27 mouse cellular contexts compared by ENCODE assay signal in genomic region chr2:91044727-91045126, GRCm38 (mm10). TPM values are rescaled to one million over a fixed set of nuclear protein-coding genes. Genes with fewer than 3 reads are reported as not detected.
DNase-seq lines count a peak whose midpoint lies in the region; ATAC-seq and TF ChIP-seq lines count a peak whose summit lies in the region.
"Had no signal": no experiment of that assay in that cellular context is flagged by ENCODE, and none has a peak within 500 bp of the region (broad histone marks: within the 10 kb centered on the region; RNA-seq: fewer than 3 reads in every experiment).

No protein-coding gene starts in this region.

- no peak overlapping the region for H3K27ac ChIP-seq in heart, embryonic 11.5 days (ENCODE audit: low read depth, low read length)
- H3K27ac ChIP-seq in testis, adult 2 months (ENCODE audit: control insufficient read depth, insufficient read depth, low read depth, low read length), result no peak overlapping the region
- H3K27ac ChIP-seq in embryonic facial prominence, embryonic 10.5 days (replicated peaks), result 0 out of 2 replicates have a peak overlapping the region, but pooled peaks have one; percentile 49
- H3K27ac ChIP-seq: embryonic facial prominence, embryonic 15.5 days; forebrain, embryonic 15.5 days; hindbrain, embryonic 15.5 days; limb, embryonic 12.5 days; macrophage; midbrain, embryonic 13.5 days; neural tube, embryonic 12.5 days had no signal

- no peaks in the 10 kb centered on the region for H3K9me3 ChIP-seq in heart, embryonic 11.5 days (replicated peaks; ENCODE audit: control insufficient read depth, low read length)
- H3K9me3 ChIP-seq in embryonic facial prominence, embryonic 10.5 days, result no peaks in the 10 kb centered on the region
- H3K9me3 ChIP-seq: embryonic facial prominence, embryonic 15.5 days; forebrain, embryonic 15.5 days; hindbrain, embryonic 15.5 days; limb, embryonic 12.5 days; midbrain, embryonic 13.5 days; neural tube, embryonic 12.5 days had no signal

- H3K9ac ChIP-seq in heart, embryonic 11.5 days (ENCODE audit: low read depth, low read length), result no peak overlapping the region
- H3K9ac ChIP-seq: embryonic facial prominence, embryonic 15.5 days; forebrain, embryonic 15.5 days; hindbrain, embryonic 15.5 days; limb, embryonic 12.5 days; liver, postnatal 0 days; midbrain, embryonic 13.5 days; neural tube, embryonic 12.5 days had no signal

- H3K27me3 ChIP-seq in heart, embryonic 11.5 days (ENCODE audit: control insufficient read depth, insufficient read depth, low read length), result no peaks in the 10 kb centered on the region
- H3K27me3 ChIP-seq in testis, adult 2 months (ENCODE audit: control insufficient read depth, insufficient read depth, low read length), result no peaks in the 10 kb centered on the region
- no peaks in the 10 kb centered on the region for H3K27me3 ChIP-seq in embryonic facial prominence, embryonic 10.5 days (replicated peaks; ENCODE audit: low read depth, poor library complexity, severe bottlenecking)
- H3K27me3 ChIP-seq: CH12.LX; embryonic facial prominence, embryonic 15.5 days; forebrain, embryonic 15.5 days; hindbrain, embryonic 15.5 days; limb, embryonic 12.5 days; midbrain, embryonic 13.5 days; neural tube, embryonic 12.5 days had no signal

- WGBS in heart, embryonic 11.5 days (ENCODE audit: insufficient replicate concordance), result 66% methylated on average over 13 of the region's 13 CpGs
- 82% methylated on average over 13 of the region's 13 CpGs for WGBS in embryonic facial prominence, embryonic 10.5 days

- H3K4me1 ChIP-seq in heart, embryonic 11.5 days (ENCODE audit: control insufficient read depth, insufficient read depth, low read length), result peaks cover 9% of the 10 kb centered on the region; the same call in 1 of the 2 replicates
- peaks cover 15% of the 10 kb centered on the region for H3K4me1 ChIP-seq in testis, adult 2 months (ENCODE audit: control insufficient read depth, insufficient read depth, low read length)
- peaks cover 16% of the 10 kb centered on the region for H3K4me1 ChIP-seq in embryonic facial prominence, embryonic 10.5 days
- H3K4me1 ChIP-seq: embryonic facial prominence, embryonic 15.5 days; forebrain, embryonic 15.5 days; hindbrain, embryonic 15.5 days; midbrain, embryonic 13.5 days; neural tube, embryonic 12.5 days had no signal

- ATAC-seq in heart, embryonic 11.5 days (replicated peaks; ENCODE audit: insufficient number of reproducible peaks, low FRiP score, low TSS enrichment), result 0 out of 2 replicates have a peak, but pooled peaks have one; percentile 14
- ATAC-seq: forebrain, embryonic 15.5 days; liver, postnatal 0 days had no signal

- no peak for TF ChIP-seq CTCF in testis, adult 2 months (IDR thresholded peaks at IDR 0.05; ENCODE audit: control insufficient read depth, insufficient read depth, insufficient replicate concordance, low read depth, low read length)

- no peak for DNase-seq in heart, postnatal 25 days (ENCODE audit: low spot score)
- no peak for DNase-seq in testis, postnatal 14 days (ENCODE audit: low spot score)
- DNase-seq in embryonic facial prominence, embryonic 10.5 days (ENCODE audit: low spot score), result no peak
- no peak for DNase-seq in thymus, postnatal 4 days
- DNase-seq in layer of hippocampus, postnatal 25 days (ENCODE audit: extremely low spot score in 1 of 2, low spot score in 1 of 2), result no peak
- DNase-seq: adrenal gland, adult 8-10 months; cerebellum, adult 11-12 months; cerebellum, postnatal 25 days; gastrocnemius, postnatal 14 days; heart, adult 18-20 months; kidney, adult 8-10 months; kidney, postnatal 14 days; liver, postnatal 0 days; right cerebral cortex, postnatal 25 days; spleen, adult 18-20 months; thymus, postnatal 14 days had no signal

- peak; percentile 20; the same call in 1 of the 2 replicates for TF ChIP-seq POLR2A in testis, adult 2 months (IDR thresholded peaks at IDR 0.05; ENCODE audit: control insufficient read depth, low read depth, low read length)

- 0 out of 2 replicates have a peak overlapping the region, but pooled peaks have one; percentile 8 for H3K4me2 ChIP-seq in heart, embryonic 11.5 days
- H3K4me2 ChIP-seq: embryonic facial prominence, embryonic 15.5 days; forebrain, embryonic 15.5 days; hindbrain, embryonic 15.5 days; limb, embryonic 12.5 days; liver, embryonic 11.5 days; midbrain, embryonic 13.5 days; neural tube, embryonic 12.5 days had no signal

- H3K36me3 ChIP-seq in heart, embryonic 11.5 days (ENCODE audit: control insufficient read depth, insufficient read depth, low read length), result no peaks in the 10 kb centered on the region
- H3K36me3 ChIP-seq in testis, adult 2 months (ENCODE audit: control insufficient read depth, insufficient read depth, low read length), result no peaks in the 10 kb centered on the region
- H3K36me3 ChIP-seq in embryonic facial prominence, embryonic 10.5 days (replicated peaks), result no peaks in the 10 kb centered on the region
- H3K36me3 ChIP-seq: embryonic facial prominence, embryonic 15.5 days; forebrain, embryonic 15.5 days; hindbrain, embryonic 15.5 days; limb, embryonic 12.5 days; midbrain, embryonic 13.5 days; neural tube, embryonic 12.5 days had no signal

- H3K4me3 ChIP-seq in heart, embryonic 11.5 days (ENCODE audit: low read depth, low read length), result no peak overlapping the region
- H3K4me3 ChIP-seq in testis, adult 2 months (ENCODE audit: control insufficient read depth, low read depth, low read length), result peak overlapping the region; percentile 12
- no peak overlapping the region for H3K4me3 ChIP-seq in embryonic facial prominence, embryonic 10.5 days
- H3K4me3 ChIP-seq: embryonic facial prominence, embryonic 15.5 days; forebrain, embryonic 15.5 days; hindbrain, embryonic 15.5 days; limb, embryonic 12.5 days; midbrain, embryonic 13.5 days; neural tube, embryonic 12.5 days had no signal

- intact Hi-C loops in heart, postnatal 25 days (cut with DNase I), result no loop called here

RNA-seq across cellular contexts. Expression of gene Psmc3, which starts 9.1 kb away (rescaled TPM):
- polyA plus RNA-seq in heart, embryonic 11.5 days (2014; fragmentation: Nextera tagmentation; extraction: Ambion mirVana), result 316 and 322 TPM in 2 replicates
- 100 to 1,000 TPM; 209 to 241 TPM for total RNA-seq in heart, postnatal 25 days (2021)
- polyA plus RNA-seq in testis, adult 2 months (2012; rRNA removed), result 435 and 494 TPM in 2 replicates
- polyA plus RNA-seq in embryonic facial prominence, embryonic 10.5 days (2016; fragmentation: Nextera tagmentation; extraction: Ambion mirVana), result 371 and 378 TPM in 2 replicates
- total RNA-seq in layer of hippocampus, postnatal 25 days (2021), result 100 to 1,000 TPM; 232 to 234 TPM

RNA-seq across cellular contexts. Expression of gene Rapsn, which starts 9.3 kb away (rescaled TPM):
- 11.1 and 11.3 TPM in 2 replicates for polyA plus RNA-seq in heart, embryonic 11.5 days (2014; fragmentation: Nextera tagmentation; extraction: Ambion mirVana)
- 10 to 100 TPM; 16.4 to 16.7 TPM for total RNA-seq in heart, postnatal 25 days (2021)
- polyA plus RNA-seq in testis, adult 2 months (2012; rRNA removed), result 6.7 and 7.1 TPM in 2 replicates
- polyA plus RNA-seq in embryonic facial prominence, embryonic 10.5 days (2016; fragmentation: Nextera tagmentation; extraction: Ambion mirVana), result 1.2 and 1.9 TPM in 2 replicates
- total RNA-seq in layer of hippocampus, postnatal 25 days (2021), result under 1 TPM in 1 of 2 experiments, not detected in 1; 0.59 TPM

RNA-seq across cellular contexts. Expression of gene Slc39a13, which starts 25.5 kb away (rescaled TPM):
- 34.0 and 36.3 TPM in 2 replicates for polyA plus RNA-seq in heart, embryonic 11.5 days (2014; fragmentation: Nextera tagmentation; extraction: Ambion mirVana)
- 10 to 100 TPM; 22.9 to 28.2 TPM for total RNA-seq in heart, postnatal 25 days (2021)
- polyA plus RNA-seq in testis, adult 2 months (2012; rRNA removed), result 65.7 and 67.9 TPM in 2 replicates
- polyA plus RNA-seq in embryonic facial prominence, embryonic 10.5 days (2016; fragmentation: Nextera tagmentation; extraction: Ambion mirVana), result 20.3 and 24.2 TPM in 2 replicates
- total RNA-seq in layer of hippocampus, postnatal 25 days (2021), result 10 to 100 TPM; 23.3 to 31.2 TPM

RNA-seq across cellular contexts. Expression of gene Spi1, which starts 37.5 kb away (rescaled TPM):
- polyA plus RNA-seq in heart, embryonic 11.5 days (2014; fragmentation: Nextera tagmentation; extraction: Ambion mirVana), result 1.7 and 1.9 TPM in 2 replicates
- total RNA-seq in heart, postnatal 25 days (2021), result 1 to 10 TPM; 3.7 to 4.3 TPM
- polyA plus RNA-seq in testis, adult 2 months (2012; rRNA removed), result 2.5 and 2.9 TPM in 2 replicates
- polyA plus RNA-seq in embryonic facial prominence, embryonic 10.5 days (2016; fragmentation: Nextera tagmentation; extraction: Ambion mirVana), result 2.3 and 2.8 TPM in 2 replicates
- 1 to 10 TPM; 3.6 to 3.8 TPM for total RNA-seq in layer of hippocampus, postnatal 25 days (2021)
